Mouse (Mus musculus) cerebellum, adult 2 months (tissue): ENCODE results near the gene 4933417A18Rik. TPM values are rescaled to one million over a fixed set of nuclear protein-coding genes. Genes with fewer than 3 reads are reported as not detected.
"Not testable (repeated sequence)": the region's sequence is repeated elsewhere in the genome, so short reads cannot be mapped to it uniquely, and the experiment has no call there.

Experiments
- DNase-seq, 2 experiments: peaks; one replicate each; pipeline ENCODE4 v3.0.0; 2021
- H3K27ac ChIP-seq: fragments of 200-500 bp; 2 replicates; pipeline ENCODE4 v1.5.1; 2012; ENCODE audit warnings: low read length, control low read depth, inconsistent platforms; ENCODE audit not compliant: insufficient read depth
- H3K27me3 ChIP-seq: fragments of 200-500 bp; 2 replicates; pipeline ENCODE4 v1.6.1; 2012; ENCODE audit warnings: inconsistent platforms, mild to moderate bottlenecking, low read length, moderate library complexity; ENCODE audit not compliant: control insufficient read depth, insufficient read depth
- H3K4me1 ChIP-seq: fragments of 200-500 bp; 2 replicates; pipeline ENCODE4 v1.6.1; 2011; ENCODE audit warnings: low read length; ENCODE audit not compliant: control insufficient read depth, insufficient read depth
- H3K4me3 ChIP-seq: fragments of 200-500 bp; replicated peaks from 2 replicates; pipeline ENCODE3; 2011; ENCODE audit warnings: mild to moderate bottlenecking, low read depth, low read length, control low read depth; ENCODE audit not compliant: insufficient read depth
- CTCF ChIP-seq: fragments of 200-500 bp; IDR thresholded peaks from 2 replicates; pipeline ENCODE4 v1.5.1; 2011; ENCODE audit warnings: low read depth, mild to moderate bottlenecking, control low read depth, low read length, moderate library complexity, borderline replicate concordance; ENCODE audit not compliant: insufficient read depth
- POLR2A ChIP-seq: fragments of 200-500 bp; IDR thresholded peaks from 2 replicates; pipeline ENCODE4 v1.6.1; 2011; ENCODE audit warnings: low read length, control low read depth, borderline replicate concordance; ENCODE audit not compliant: insufficient read depth
- WGBS: fragments of 180-500 bp; shearing (Covaris S2); methylation state at CpG from one replicate; pipeline ENCODE4 v1.1.7; 2018; 5-methylcytosine and 5-hydroxymethylcytosine counted together
- polyA plus RNA-seq: library from polyadenylated mRNA; depleted of rRNA; stranded (reverse); fragments of >200 nt; gene quantifications from 2 replicates; pipeline ENCODE4 v1.2.3, GENCODE M21; 2012

4933417A18Rik gene
- polyA plus RNA-seq, 1 experiment = not detected

DNA sequence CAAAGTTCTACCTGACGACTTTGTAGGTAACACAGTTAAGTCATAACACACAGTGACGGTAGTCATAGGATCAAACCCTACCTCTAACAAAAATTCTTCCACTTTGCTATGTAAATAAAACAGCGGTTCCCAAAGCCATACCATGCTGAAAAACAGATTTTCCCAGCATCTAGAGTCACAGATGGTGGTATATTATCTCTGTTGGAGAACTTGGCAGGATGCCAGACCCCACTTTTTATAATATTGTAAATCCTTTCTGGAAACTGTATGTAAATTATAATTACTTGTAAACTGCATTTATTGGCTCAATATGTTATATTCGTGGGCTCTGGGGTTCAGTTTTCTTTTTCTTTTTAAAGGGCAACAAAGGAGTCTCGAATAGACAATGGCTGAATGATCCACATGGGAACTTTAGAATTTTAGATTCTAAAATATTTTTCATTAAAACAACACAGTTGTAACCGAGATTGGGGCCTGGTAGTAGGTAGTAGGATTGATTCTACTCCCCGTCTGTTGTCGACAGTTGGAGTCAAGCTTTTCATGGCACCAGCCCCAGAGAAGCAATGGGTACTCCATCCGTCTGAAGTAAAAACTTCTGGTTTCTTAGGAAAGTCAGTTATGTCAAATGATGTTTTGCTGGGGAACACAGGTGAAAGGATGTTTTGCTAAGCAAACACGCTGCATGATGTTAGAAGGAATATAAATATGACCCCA is 10.9 kb downstream of the 4933417A18Rik start:
- H3K4me3 ChIP-seq = no peak overlapping the region
- 53% methylated on average over 10 of the region's 10 CpGs for WGBS
- no peak for TF ChIP-seq CTCF
- no peak for TF ChIP-seq POLR2A
- DNase-seq = no peak
- no peaks in the 10 kb centered on the region for H3K27me3 ChIP-seq
- no peak overlapping the region for H3K27ac ChIP-seq
- H3K4me1 ChIP-seq = no peaks in the 10 kb centered on the region

DNA sequence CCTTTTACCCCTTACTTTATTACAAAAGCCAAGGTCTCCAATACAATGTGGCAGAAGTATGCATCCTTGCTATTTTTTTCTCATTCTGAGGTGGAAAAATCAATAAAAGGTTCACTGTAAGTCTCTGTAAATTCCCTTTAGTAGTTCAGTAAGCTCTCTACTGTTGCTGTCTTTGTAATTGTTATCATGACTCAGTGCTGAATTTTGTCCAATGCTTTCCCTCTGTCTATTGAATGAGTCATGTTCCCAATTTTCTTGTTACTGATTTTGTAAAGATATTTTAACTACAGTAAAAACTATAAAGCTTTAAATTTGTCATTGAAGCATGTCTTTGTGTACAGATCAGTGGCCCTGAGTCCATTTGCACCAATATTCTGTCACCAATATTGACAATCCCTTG is 18.2 kb downstream of the 4933417A18Rik start:
- H3K4me1 ChIP-seq = no peaks in the 10 kb centered on the region
- no peak overlapping the region for H3K4me3 ChIP-seq
- no peak overlapping the region for H3K27ac ChIP-seq
- TF ChIP-seq POLR2A (no peak), CTCF (no peak)
- DNase-seq = no peak
- no peaks in the 10 kb centered on the region for H3K27me3 ChIP-seq

DNA sequence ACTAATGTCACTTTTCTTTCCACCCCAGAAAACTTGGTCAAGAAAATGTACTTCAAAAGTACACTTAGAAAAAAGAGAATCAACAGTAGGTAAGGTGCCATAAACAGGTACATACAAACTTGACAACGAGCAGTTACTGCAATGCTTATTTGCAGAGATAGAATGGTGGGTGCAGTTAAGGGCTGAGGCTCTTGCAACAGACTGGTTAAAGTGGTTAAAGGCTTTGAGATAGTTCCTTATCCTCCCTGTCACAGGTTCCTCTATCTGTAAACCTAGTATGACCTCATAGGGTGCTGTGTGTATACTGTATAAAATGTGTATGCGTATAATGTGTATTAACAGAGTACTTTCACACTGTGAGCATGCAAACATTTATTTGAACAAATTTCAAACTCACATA is 27.2 kb downstream of the 4933417A18Rik start:
- WGBS = 95% methylated on average over 2 of the region's 2 CpGs
- H3K27me3 ChIP-seq, H3K4me3 ChIP-seq, H3K27ac ChIP-seq, H3K4me1 ChIP-seq, DNase-seq: not testable (repeated sequence)

DNA sequence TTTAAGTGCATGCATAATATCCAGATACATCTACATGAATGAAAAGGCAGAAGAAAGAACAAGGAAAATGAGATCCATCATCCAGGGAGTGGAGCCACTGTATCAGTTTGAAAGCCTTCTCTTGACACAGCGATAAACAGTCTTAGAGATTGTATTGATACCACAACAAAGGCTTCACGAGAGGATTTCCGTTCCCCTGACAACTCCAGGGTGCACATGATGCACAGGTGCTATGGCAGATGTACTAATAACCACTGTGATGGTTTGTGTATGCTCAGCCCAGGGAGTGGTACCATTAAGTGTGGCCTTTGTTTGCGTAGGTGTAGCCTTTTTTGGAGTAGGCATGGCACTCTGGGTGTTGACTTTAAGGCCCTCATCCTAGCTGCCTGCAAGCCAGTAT is 32.7 kb downstream of the 4933417A18Rik start:
- TF ChIP-seq CTCF (no peak), POLR2A (no peak)
- DNase-seq = no peak
- Histone ChIP-seq H3K27ac (no peak overlapping the region), H3K4me3 (no peak overlapping the region), H3K27me3 (no peaks in the 10 kb centered on the region; the same call in 1 of the 2 replicates), H3K4me1 (no peaks in the 10 kb centered on the region)
- WGBS = 86% methylated on average over 4 of the region's 4 CpGs

DNA sequence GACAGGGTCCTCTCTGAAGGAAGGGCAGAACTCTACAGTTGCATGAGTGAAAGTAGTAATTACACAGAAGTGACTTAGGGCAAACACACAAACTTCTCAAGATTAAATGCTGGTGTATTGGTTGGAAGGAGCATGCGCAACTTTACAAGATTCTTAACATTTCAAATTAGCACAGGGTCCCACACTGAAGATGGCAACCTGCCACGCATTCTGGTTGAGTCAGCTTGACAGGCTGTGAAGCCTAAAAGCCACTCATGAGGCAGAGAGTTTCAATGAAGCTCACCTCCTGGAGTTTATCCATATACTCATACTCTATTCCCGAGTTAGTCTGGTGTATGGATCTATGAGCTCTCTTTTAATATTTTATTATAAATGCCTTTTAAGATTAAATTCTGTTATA is 33.9 kb downstream of the 4933417A18Rik start:
- not testable (repeated sequence) for H3K27ac ChIP-seq, H3K4me3 ChIP-seq, DNase-seq, H3K4me1 ChIP-seq, H3K27me3 ChIP-seq
- WGBS = 68% methylated on average over 3 of the region's 3 CpGs

DNA sequence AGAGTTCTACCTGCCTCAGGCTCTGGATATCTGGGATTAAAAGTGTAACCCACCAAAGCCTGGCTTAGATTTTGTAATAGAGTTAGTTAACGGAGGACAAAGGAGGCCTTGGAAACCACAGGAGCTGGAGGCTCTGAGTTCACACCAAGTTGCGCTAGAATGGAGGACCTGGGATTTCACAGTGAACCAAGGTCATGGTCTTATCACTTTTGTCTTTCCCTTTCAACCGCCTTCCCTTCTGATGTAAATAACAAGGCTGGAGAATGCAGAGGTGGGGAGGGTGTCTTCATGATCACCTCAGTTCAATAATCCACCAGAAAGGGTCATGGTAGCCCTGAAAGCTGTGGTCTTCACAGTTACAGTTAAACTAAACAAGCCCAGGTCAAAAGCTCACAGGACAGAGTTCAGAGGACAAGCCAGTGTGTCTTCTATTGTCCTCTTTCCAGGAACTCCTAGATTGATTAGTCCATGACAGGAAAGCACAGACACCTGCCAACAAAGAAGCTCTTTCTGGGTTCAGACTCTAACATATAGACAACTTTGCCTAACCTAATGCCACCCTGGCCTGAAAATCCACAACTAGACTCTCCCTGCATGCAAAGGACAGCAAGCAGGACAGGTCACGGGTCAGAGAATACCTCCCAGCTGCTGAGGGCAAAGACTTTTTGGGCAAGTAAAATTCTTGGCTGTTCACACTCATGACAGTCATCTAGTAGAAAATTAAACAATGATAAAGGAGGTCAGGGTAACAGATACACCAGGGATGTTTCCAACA is 37.0 kb downstream of the 4933417A18Rik start:
- DNase-seq = no peak
- no peak for TF ChIP-seq CTCF
- no peak for TF ChIP-seq POLR2A
- Histone ChIP-seq H3K4me3 (no peak overlapping the region), H3K27ac (no peak overlapping the region), H3K27me3 (no peaks in the 10 kb centered on the region; the same call in 1 of the 2 replicates), H3K4me1 (no peaks in the 10 kb centered on the region)
- WGBS = 93% methylated on average over 4 of the region's 4 CpGs

DNA sequence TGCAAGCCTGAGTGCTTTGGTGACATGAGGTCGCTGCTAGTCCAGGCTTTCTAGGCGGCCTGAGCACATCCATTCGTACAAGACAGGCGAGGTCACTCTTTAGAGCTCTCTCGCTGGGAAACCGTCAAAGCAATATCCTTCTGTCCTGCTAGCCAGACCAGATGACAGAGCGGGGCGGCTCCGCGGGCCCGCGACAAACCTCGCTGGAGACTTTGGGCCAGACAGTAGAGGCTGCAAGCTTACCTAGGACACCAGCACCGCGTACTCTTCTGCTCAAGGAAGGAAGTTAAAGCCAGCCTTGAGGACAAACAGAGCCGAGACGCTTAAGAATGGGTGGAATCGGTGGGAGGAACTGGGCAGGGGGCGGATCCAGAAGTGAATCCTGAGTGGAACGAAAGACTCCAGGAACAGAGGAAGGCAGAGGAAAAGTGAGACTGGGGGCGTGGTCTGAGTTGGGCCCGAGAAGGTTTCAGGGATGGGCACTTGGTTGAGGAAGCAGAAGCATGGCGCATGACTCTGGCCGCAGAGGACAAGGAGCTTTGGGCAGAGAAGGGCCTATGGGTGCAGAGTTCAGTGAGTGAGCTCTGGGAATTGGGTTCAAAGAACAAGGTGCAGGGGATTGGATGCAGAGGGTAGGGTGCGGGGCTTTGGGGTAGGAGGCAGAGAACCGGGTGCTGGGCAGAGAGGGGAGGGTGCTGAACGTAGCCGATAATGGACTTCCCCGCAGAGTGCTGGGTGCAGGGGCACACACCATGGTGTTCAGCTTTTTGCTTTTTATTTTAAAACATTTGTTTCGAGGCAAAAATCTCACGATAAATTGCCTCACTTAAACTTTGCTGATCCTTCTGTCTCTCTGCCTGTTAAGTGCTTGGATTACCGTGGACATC is 39.5 kb downstream of the 4933417A18Rik start, which contains the start of gene Eci3:
Gene Eci3, minus strand, starts transcription at position 300 of the 887 bp plus-strand sequence.
- Histone ChIP-seq H3K4me1 (no peaks in the 10 kb centered on the region), H3K27me3 (no peaks in the 10 kb centered on the region; the same call in 1 of the 2 replicates), H3K27ac (no peak within 1 kb of the TSS), H3K4me3 (peak within 1 kb of the TSS; percentile 8)
- 3% methylated on average over 32 of the region's 32 CpGs for WGBS
- no peak for DNase-seq
- TF ChIP-seq CTCF = no peak
- TF ChIP-seq POLR2A = no peak
